Mouse (Mus musculus): ENCODE results near the gene Prkg2.

DNA sequence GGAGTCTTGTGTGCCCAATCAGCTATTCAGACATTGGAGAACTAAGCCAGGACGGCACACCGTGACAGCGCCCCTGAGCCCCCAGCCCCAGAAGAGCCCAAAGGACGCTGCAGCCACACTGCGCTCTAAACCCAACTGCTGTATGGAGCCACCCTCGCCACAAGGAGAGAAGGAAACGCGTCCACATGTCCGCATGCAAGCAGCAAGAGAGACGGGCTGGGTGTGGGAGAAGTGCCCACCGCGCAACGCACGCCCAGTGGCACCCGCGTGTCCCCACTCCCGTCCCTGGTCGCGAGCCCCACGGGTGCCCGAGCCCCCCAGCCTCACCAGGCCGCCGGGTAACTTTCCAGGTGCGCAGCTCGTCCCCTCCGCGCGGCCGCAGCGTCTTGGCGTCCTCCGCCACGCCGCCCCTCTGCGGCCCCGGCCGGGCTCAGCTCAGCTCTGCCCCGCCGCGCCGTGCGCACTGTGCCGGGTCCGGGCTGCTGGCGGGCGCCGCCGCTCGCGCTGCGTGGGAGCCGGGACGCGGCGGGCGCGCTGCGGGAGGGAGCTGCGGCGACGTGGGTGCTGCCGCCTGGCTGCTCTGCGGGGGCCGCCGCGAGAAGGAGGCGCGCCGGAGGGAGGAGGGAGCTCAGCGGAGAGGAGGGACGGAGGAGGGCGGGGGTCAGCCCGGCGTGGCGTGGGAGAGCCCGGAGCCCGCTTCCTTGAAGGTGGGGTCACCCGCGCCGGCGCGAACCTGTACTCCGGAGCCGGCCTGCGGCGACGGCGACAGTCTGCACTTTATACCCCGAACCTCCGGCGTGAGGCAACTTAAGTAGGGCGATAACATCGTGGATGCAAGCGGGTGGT, at the start of gene Prkg2:
- TF ChIP-seq CTCF (IDR thresholded peaks at IDR 0.05; ENCODE audit: low read depth) (no peak), EP300 (IDR thresholded peaks at IDR 0.05; ENCODE audit: low read depth) (no peak)
